In genomic region chr7:132931560-132932351, GRCm38 (mm10) we compare ENCODE assay signal across 8 mouse cellular contexts. TPM values are rescaled to one million over a fixed set of nuclear protein-coding genes. Genes with fewer than 3 reads are reported as not detected.
DNase-seq lines count a peak whose midpoint lies in the region; ATAC-seq and TF ChIP-seq lines count a peak whose summit lies in the region.

No protein-coding gene starts in this region.

- peak overlapping the region; percentile 89 for H3K9ac ChIP-seq in ES-E14 (ENCODE audit: insufficient read depth, low read depth, low read length, poor library complexity, severe bottlenecking)
- peak overlapping the region; percentile 94 for H3K9ac ChIP-seq in forebrain, embryonic 14.5 days (ENCODE audit: low read length)

- H3K4me2 ChIP-seq in forebrain, embryonic 14.5 days (ENCODE audit: low read length): peak overlapping the region; percentile 66

- DNase-seq in ES-E14 (ENCODE audit: low read depth, low spot score): peak; percentile 20
- peak; percentile 51 for DNase-seq in c-Kit-positive CD71-positive TER-119-negative erythroid progenitor cells, embryonic 14.5 days (ENCODE audit: low read depth)
- DNase-seq in forebrain, embryonic 14.5 days (ENCODE audit: low spot score): peak; percentile 38
- peak; percentile 58 to 73 for DNase-seq in heart, postnatal 10 days
- DNase-seq in kidney, postnatal 36 days: peak; percentile 41 to 68
- DNase-seq in lung, postnatal 10 days: peak; percentile 66
- peak; percentile 14 for DNase-seq in ovary, adult 18-20 months (ENCODE audit: low spot score)
- peak; percentile 54 for DNase-seq in urinary bladder, adult 2 months (ENCODE audit: low spot score)

- peak overlapping the region; percentile 83 to 86 for H3K4me3 ChIP-seq in ES-E14 (ENCODE audit: insufficient read depth in 1 of 2, low read depth in 1 of 2, low read length in 2 of 2, poor library complexity in 1 of 2, severe bottlenecking in 1 of 2)
- H3K4me3 ChIP-seq in forebrain, embryonic 14.5 days (ENCODE audit: low read depth, low read length): peak overlapping the region; percentile 99

- intact Hi-C loops in heart, postnatal 10 days (cut with DNase I): loop anchor here (2.0 to 10.0 kb wide), 3 partner anchors 31 to 183 kb away; no protein-coding TSS in a partner anchor

- no peak for ATAC-seq in forebrain, embryonic 14.5 days

- 0 out of 4 replicates have a peak, but pooled peaks cover 0 to 2% of the 10 kb centered on the region in 2 experiments for H3K4me1 ChIP-seq in ES-E14 (ENCODE audit: control insufficient read depth in 2 of 2, insufficient read depth in 2 of 2, low read length in 2 of 2, poor library complexity in 1 of 2)
- H3K4me1 ChIP-seq in forebrain, embryonic 14.5 days (ENCODE audit: control insufficient read depth, insufficient read depth, low read length): peaks cover 13% of the 10 kb centered on the region

- in situ Hi-C loops in ES-E14 (cut with MboI; ENCODE audit: low sequenced_read_pairs in 2 of 2, unreplicated experiment in 2 of 2): no loop called here

- no peaks in the 10 kb centered on the region for H3K27me3 ChIP-seq in forebrain, embryonic 14.5 days (replicated peaks; ENCODE audit: control insufficient read depth, insufficient read depth, low read length)

- H3K9me3 ChIP-seq in ES-E14 (ENCODE audit: control insufficient read depth, insufficient read depth, low read depth, low read length): no peaks in the 10 kb centered on the region
- no peaks in the 10 kb centered on the region for H3K9me3 ChIP-seq in forebrain, embryonic 14.5 days (replicated peaks; ENCODE audit: control insufficient read depth, low read length)

- 1% methylated on average over 55 of the region's 55 CpGs for WGBS in forebrain, embryonic 14.5 days

- H3K36me3 ChIP-seq in ES-E14 (ENCODE audit: control insufficient read depth, insufficient read depth, low read length, poor library complexity, severe bottlenecking): no peaks in the 10 kb centered on the region
- no peaks in the 10 kb centered on the region for H3K36me3 ChIP-seq in forebrain, embryonic 14.5 days (ENCODE audit: control insufficient read depth, insufficient read depth, low read length)

- peak overlapping the region; percentile 87; the same call in 1 of the 2 replicates for H3K27ac ChIP-seq in ES-E14 (ENCODE audit: insufficient read depth, low read depth, low read length, poor library complexity, severe bottlenecking)
- H3K27ac ChIP-seq in forebrain, embryonic 14.5 days (ENCODE audit: low read depth, low read length): peak overlapping the region; percentile 98

TF ChIP-seq in ES-E14, 5 proteins besides CTCF, POLR2A, EP300 and RAD21:
- TF ChIP-seq ZNF384 (IDR thresholded peaks at IDR 0.05; ENCODE audit: low read depth, low read length) (no peak), CHD2 (IDR thresholded peaks at IDR 0.05; ENCODE audit: low read depth, low read length) (no peak), ZC3H11A (IDR thresholded peaks at IDR 0.05; ENCODE audit: borderline replicate concordance, low read depth, low read length) (no peak), HCFC1 (IDR thresholded peaks at IDR 0.05; ENCODE audit: borderline replicate concordance, insufficient read depth, low read length) (no peak), MAFK (IDR thresholded peaks at IDR 0.05; ENCODE audit: insufficient read depth, low read depth, low read length) (no peak)

RNA-seq across cellular contexts. Expression of gene Zranb1, which starts 0.8 kb away (rescaled TPM):
- 17.5 and 19.3 TPM in 2 replicates for total RNA-seq in ES-E14 (2012; rRNA removed)
- 20.9 and 22.2 TPM in 2 replicates for polyA plus RNA-seq in forebrain, embryonic 14.5 days (2014; fragmentation: Nextera tagmentation; extraction: Ambion mirVana)
- 10 to 100 TPM; 34.8 to 36.2 TPM for total RNA-seq in heart, postnatal 10 days (2021)
- 22.4 and 24.2 TPM in 2 replicates for polyA plus RNA-seq in urinary bladder, adult 2 months (2012; rRNA removed)

Comparison
In these comparisons a context has a peak if more than half of its experiments do, and no peak if none do; other contexts are left out.
1. DNase-seq: peak in every context shown above with its lines; median percentile 66 in lung, postnatal 10 days; 66 in heart, postnatal 10 days; 54 in kidney, postnatal 36 days; 54 in urinary bladder, adult 2 months; 51 in c-Kit-positive CD71-positive TER-119-negative erythroid progenitor cells, embryonic 14.5 days; 38 in forebrain, embryonic 14.5 days; 20 in ES-E14; 14 in ovary, adult 18-20 months.